Mouse (Mus musculus): ENCODE measurements at regions not wholly inside any gene's neighbourhood (a gene's known extent, or its start where the extent isn't known, plus 50 kb on each side); places are given as distances from the start of the nearest gene placed in this dataset.

GRCm38 (mm10) chr3:18868117-18868739 lies 760.2 kb downstream of the 1700064H15Rik start:
- Histone ChIP-seq H3K79me2 (replicated peaks; ENCODE audit: control insufficient read depth, insufficient read depth, low read length) (no peaks in the 10 kb centered on the region), H3K4me1 (ENCODE audit: control insufficient read depth, insufficient read depth, low read length) (no peaks in the 10 kb centered on the region), H3K4me3 (no peak overlapping the region), H3K36me3 (ENCODE audit: control insufficient read depth, insufficient read depth, low read length) (no peaks in the 10 kb centered on the region), H3K9ac (ENCODE audit: low read depth, low read length) (no peak overlapping the region), H3K27me3 (ENCODE audit: control insufficient read depth, insufficient read depth, low read length) (no peaks in the 10 kb centered on the region), H3K27ac (no peak overlapping the region)
- TF ChIP-seq POLR2A (IDR thresholded peaks at IDR 0.05; ENCODE audit: insufficient read depth, low read depth, low read length) = no peak
- intact Hi-C loops (cut with DNase I) = no loop called here
- no peak for DNase-seq
- WGBS = 67% methylated on average over 4 of the region's 4 CpGs

- 66% methylated on average over 2 of the region's 2 CpGs for WGBS
- H3K4me1 ChIP-seq (ENCODE audit: control insufficient read depth, insufficient read depth, low read length) = no peaks in the 10 kb centered on the region
- H3K36me3 ChIP-seq (ENCODE audit: control insufficient read depth, insufficient read depth, low read length) = no peaks in the 10 kb centered on the region
- no peaks in the 10 kb centered on the region for H3K27me3 ChIP-seq (ENCODE audit: control insufficient read depth, insufficient read depth, low read length)
- no peaks in the 10 kb centered on the region for H3K79me2 ChIP-seq (replicated peaks; ENCODE audit: control insufficient read depth, insufficient read depth, low read length)
- H3K9ac ChIP-seq (ENCODE audit: low read depth, low read length) = no peak overlapping the region
- H3K27ac ChIP-seq = no peak overlapping the region
- intact Hi-C loops (cut with DNase I) = no loop called here
- no peak overlapping the region for H3K4me3 ChIP-seq
- no peak for TF ChIP-seq POLR2A (IDR thresholded peaks at IDR 0.05; ENCODE audit: insufficient read depth, low read depth, low read length)
- no peak for TF ChIP-seq EP300 (IDR thresholded peaks at IDR 0.05; ENCODE audit: insufficient read depth, low read depth, low read length)
- TF ChIP-seq CTCF (IDR thresholded peaks at IDR 0.05) = no peak
- DNase-seq = no peak
These were observed 759.7 kb downstream of the 1700064H15Rik start for GRCm38 (mm10) chr3:18868758-18869157.

GRCm38 (mm10) chr3:18877060-18877459 lies 751.4 kb downstream of the 1700064H15Rik start:
- intact Hi-C loops (cut with DNase I) = no loop called here
- DNase-seq = no peak
- no peaks in the 10 kb centered on the region for H3K4me1 ChIP-seq (ENCODE audit: control insufficient read depth, insufficient read depth, low read length)
- H3K27me3 ChIP-seq (ENCODE audit: control insufficient read depth, insufficient read depth, low read length) = no peaks in the 10 kb centered on the region
- H3K4me3 ChIP-seq = no peak overlapping the region
- no peak overlapping the region for H3K9ac ChIP-seq (ENCODE audit: low read depth, low read length)
- H3K27ac ChIP-seq = no peak overlapping the region
- 76% methylated on average over 1 of the region's 1 CpGs for WGBS
- TF ChIP-seq CTCF (IDR thresholded peaks at IDR 0.05) (no peak), POLR2A (IDR thresholded peaks at IDR 0.05; ENCODE audit: insufficient read depth, low read depth, low read length) (no peak), EP300 (IDR thresholded peaks at IDR 0.05; ENCODE audit: insufficient read depth, low read depth, low read length) (no peak)
- no peaks in the 10 kb centered on the region for H3K36me3 ChIP-seq (ENCODE audit: control insufficient read depth, insufficient read depth, low read length)
- H3K79me2 ChIP-seq (replicated peaks; ENCODE audit: control insufficient read depth, insufficient read depth, low read length) = no peaks in the 10 kb centered on the region

GRCm38 (mm10) chr3:18877572-18877971 lies 750.9 kb downstream of the 1700064H15Rik start:
- no peak overlapping the region for H3K4me3 ChIP-seq
- no peaks in the 10 kb centered on the region for H3K36me3 ChIP-seq (ENCODE audit: control insufficient read depth, insufficient read depth, low read length)
- H3K4me1 ChIP-seq (ENCODE audit: control insufficient read depth, insufficient read depth, low read length) = no peaks in the 10 kb centered on the region
- no peak overlapping the region for H3K27ac ChIP-seq
- TF ChIP-seq POLR2A (IDR thresholded peaks at IDR 0.05; ENCODE audit: insufficient read depth, low read depth, low read length) (no peak), EP300 (IDR thresholded peaks at IDR 0.05; ENCODE audit: insufficient read depth, low read depth, low read length) (no peak), CTCF (IDR thresholded peaks at IDR 0.05) (no peak)
- no peaks in the 10 kb centered on the region for H3K79me2 ChIP-seq (replicated peaks; ENCODE audit: control insufficient read depth, insufficient read depth, low read length)
- 73% methylated on average over 3 of the region's 3 CpGs for WGBS
- DNase-seq = no peak
- intact Hi-C loops (cut with DNase I) = no loop called here
- H3K27me3 ChIP-seq (ENCODE audit: control insufficient read depth, insufficient read depth, low read length) = no peaks in the 10 kb centered on the region
- H3K9ac ChIP-seq (ENCODE audit: low read depth, low read length) = no peak overlapping the region

- H3K27ac ChIP-seq = no peak overlapping the region
- 85% methylated on average over 2 of the region's 2 CpGs for WGBS
- H3K79me2 ChIP-seq (replicated peaks; ENCODE audit: control insufficient read depth, insufficient read depth, low read length) = no peaks in the 10 kb centered on the region
- no peak overlapping the region for H3K4me3 ChIP-seq
- intact Hi-C loops (cut with DNase I) = no loop called here
- no peaks in the 10 kb centered on the region for H3K27me3 ChIP-seq (ENCODE audit: control insufficient read depth, insufficient read depth, low read length)
- H3K9ac ChIP-seq (ENCODE audit: low read depth, low read length) = no peak overlapping the region
- TF ChIP-seq CTCF (IDR thresholded peaks at IDR 0.05) (no peak), EP300 (IDR thresholded peaks at IDR 0.05; ENCODE audit: insufficient read depth, low read depth, low read length) (no peak), POLR2A (IDR thresholded peaks at IDR 0.05; ENCODE audit: insufficient read depth, low read depth, low read length) (no peak)
- DNase-seq = no peak
- no peaks in the 10 kb centered on the region for H3K4me1 ChIP-seq (ENCODE audit: control insufficient read depth, insufficient read depth, low read length)
- H3K36me3 ChIP-seq (ENCODE audit: control insufficient read depth, insufficient read depth, low read length) = no peaks in the 10 kb centered on the region
These were observed 747.3 kb downstream of the 1700064H15Rik start for GRCm38 (mm10) chr3:18881186-18881585.

- TF ChIP-seq CTCF (IDR thresholded peaks at IDR 0.05) (no peak), EP300 (IDR thresholded peaks at IDR 0.05; ENCODE audit: insufficient read depth, low read depth, low read length) (no peak), POLR2A (IDR thresholded peaks at IDR 0.05; ENCODE audit: insufficient read depth, low read depth, low read length) (no peak)
- DNase-seq = no peak
- 84% methylated on average over 2 of the region's 2 CpGs for WGBS
- no peak overlapping the region for H3K4me3 ChIP-seq
- H3K9ac ChIP-seq (ENCODE audit: low read depth, low read length) = no peak overlapping the region
- H3K36me3 ChIP-seq (ENCODE audit: control insufficient read depth, insufficient read depth, low read length) = no peaks in the 10 kb centered on the region
- intact Hi-C loops (cut with DNase I) = no loop called here
- H3K79me2 ChIP-seq (replicated peaks; ENCODE audit: control insufficient read depth, insufficient read depth, low read length) = no peaks in the 10 kb centered on the region
- no peaks in the 10 kb centered on the region for H3K4me1 ChIP-seq (ENCODE audit: control insufficient read depth, insufficient read depth, low read length)
- no peak overlapping the region for H3K27ac ChIP-seq
- no peaks in the 10 kb centered on the region for H3K27me3 ChIP-seq (ENCODE audit: control insufficient read depth, insufficient read depth, low read length)
These were observed 735.7 kb downstream of the 1700064H15Rik start for GRCm38 (mm10) chr3:18892813-18893212.
